Mouse (Mus musculus): ENCODE measurements at regions not wholly inside any gene's neighbourhood (a gene's known extent, or its start where the extent isn't known, plus 50 kb on each side); places are given as distances from the start of the nearest gene placed in this dataset.

DNA sequence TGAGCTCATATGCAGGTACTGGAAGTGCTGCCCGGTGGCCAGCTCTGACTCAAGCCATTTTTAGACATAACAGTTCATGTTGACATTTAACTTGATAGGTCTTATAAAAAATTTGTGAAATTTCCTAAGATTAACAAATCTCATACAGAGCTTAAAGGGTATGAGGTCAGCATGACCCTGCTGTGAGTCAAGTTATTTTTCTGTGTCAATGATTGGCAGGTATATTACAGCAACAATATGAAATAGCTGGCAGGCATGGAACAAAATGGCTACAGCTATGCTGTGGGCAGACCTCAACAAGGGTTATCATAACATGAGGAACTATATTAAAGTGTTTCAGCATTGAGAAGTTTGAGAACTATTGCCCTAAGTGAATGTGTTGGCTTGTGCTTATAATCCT, 342.6 kb downstream of the Gm49356 start:
- 76% methylated on average over 1 of the region's 1 CpGs for WGBS (ENCODE audit: insufficient replicate concordance)
- no peak for TF ChIP-seq CTCF (IDR thresholded peaks at IDR 0.05; ENCODE audit: low read depth)
- no peak for TF ChIP-seq EP300 (IDR thresholded peaks at IDR 0.05; ENCODE audit: low read depth)
- H3K4me2 ChIP-seq (ENCODE audit: low read depth, low read length): no peak overlapping the region
- no peak overlapping the region for H3K27ac ChIP-seq (ENCODE audit: low read depth)
- H3K9ac ChIP-seq (replicated peaks): no peak overlapping the region
- H3K9me3 ChIP-seq (ENCODE audit: low read length): no peaks in the 10 kb centered on the region
- H3K4me3 ChIP-seq (ENCODE audit: low read depth, low read length): no peak overlapping the region
- H3K36me3 ChIP-seq (replicated peaks; ENCODE audit: insufficient read depth, low read length): no peaks in the 10 kb centered on the region
- ATAC-seq (no peak), DNase-seq (no peak)
- H3K27me3 ChIP-seq (ENCODE audit: insufficient read depth, low read length): no peaks in the 10 kb centered on the region
- no peaks in the 10 kb centered on the region for H3K4me1 ChIP-seq (ENCODE audit: insufficient read depth)

DNA sequence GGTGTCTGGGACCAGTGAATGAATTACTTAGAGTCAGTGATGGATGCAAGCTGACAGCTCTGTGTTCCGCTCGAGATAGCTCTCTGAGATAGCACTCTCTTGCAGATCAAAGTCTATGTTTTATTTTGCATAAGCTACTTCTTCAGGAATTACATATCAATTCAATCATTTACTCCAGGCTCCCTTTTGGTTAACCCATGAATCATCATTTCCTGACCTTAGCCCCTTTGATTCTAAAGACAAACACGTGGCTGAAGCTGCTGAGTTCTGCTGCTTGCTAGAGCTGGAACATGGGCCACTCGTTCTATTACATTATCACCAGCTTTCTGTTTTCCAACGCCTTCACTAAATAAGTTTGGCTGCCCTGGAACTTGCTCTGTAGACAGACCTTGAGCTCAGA, 343.2 kb downstream of the Gm49356 start:
- Histone ChIP-seq H3K27ac (ENCODE audit: low read depth) (no peak overlapping the region), H3K9ac (replicated peaks) (no peak overlapping the region), H3K4me3 (ENCODE audit: low read depth, low read length) (no peak overlapping the region), H3K9me3 (ENCODE audit: low read length) (no peaks in the 10 kb centered on the region), H3K4me2 (ENCODE audit: low read depth, low read length) (no peak overlapping the region), H3K4me1 (ENCODE audit: insufficient read depth) (no peaks in the 10 kb centered on the region), H3K36me3 (replicated peaks; ENCODE audit: insufficient read depth, low read length) (no peaks in the 10 kb centered on the region), H3K27me3 (ENCODE audit: insufficient read depth, low read length) (no peaks in the 10 kb centered on the region)
- no peak for ATAC-seq
- TF ChIP-seq CTCF (IDR thresholded peaks at IDR 0.05; ENCODE audit: low read depth) (no peak), EP300 (IDR thresholded peaks at IDR 0.05; ENCODE audit: low read depth) (no peak)
- 71% methylated on average over 5 of the region's 5 CpGs for WGBS (ENCODE audit: insufficient replicate concordance)
- DNase-seq: no peak

DNA sequence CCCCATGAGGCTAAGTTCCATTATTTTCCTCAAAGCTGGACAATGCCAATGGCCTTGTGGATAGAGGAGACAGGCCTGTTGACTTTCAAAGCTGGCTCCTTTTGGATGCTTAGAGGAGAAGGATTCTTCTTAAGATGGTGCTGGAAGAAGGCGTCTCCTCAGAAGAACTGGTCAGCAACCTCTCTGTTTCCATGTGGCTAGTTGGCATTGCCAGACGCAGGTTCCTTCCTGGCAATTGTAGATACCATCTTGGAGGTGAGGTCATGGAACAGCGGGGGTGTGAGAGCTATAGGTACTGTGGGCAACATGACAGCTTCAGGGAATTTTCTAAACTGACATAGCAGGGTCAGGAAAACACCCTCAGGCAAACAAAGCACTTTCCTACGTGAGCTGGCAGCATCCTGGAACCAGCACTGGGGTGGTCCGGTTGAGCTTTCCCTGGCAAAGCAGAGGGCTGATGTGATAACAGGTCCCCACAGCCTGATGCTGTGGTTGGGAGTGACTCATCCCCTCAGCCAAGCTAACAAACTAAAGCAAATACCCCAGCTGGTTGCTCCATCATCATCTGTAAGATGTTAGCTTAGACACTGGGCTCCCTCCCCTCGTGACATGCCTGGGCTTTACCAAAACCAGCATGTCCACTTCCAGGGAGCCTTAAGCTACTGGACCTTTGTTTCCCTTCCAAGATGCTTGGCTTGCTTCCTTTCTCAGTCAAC, 348.5 kb downstream of the Gm49356 start:
- ATAC-seq (no peak), DNase-seq (no peak)
- TF ChIP-seq CTCF (IDR thresholded peaks at IDR 0.05; ENCODE audit: low read depth) (no peak), EP300 (IDR thresholded peaks at IDR 0.05; ENCODE audit: low read depth) (no peak)
- no peak overlapping the region for H3K4me3 ChIP-seq (ENCODE audit: low read depth, low read length)
- H3K9ac ChIP-seq (replicated peaks): no peak overlapping the region
- no peaks in the 10 kb centered on the region for H3K36me3 ChIP-seq (replicated peaks; ENCODE audit: insufficient read depth, low read length)
- H3K9me3 ChIP-seq (ENCODE audit: low read length): no peaks in the 10 kb centered on the region
- H3K27ac ChIP-seq (ENCODE audit: low read depth): no peak overlapping the region
- 79% methylated on average over 6 of the region's 6 CpGs for WGBS (ENCODE audit: insufficient replicate concordance)
- no peaks in the 10 kb centered on the region for H3K4me1 ChIP-seq (ENCODE audit: insufficient read depth)
- no peaks in the 10 kb centered on the region for H3K27me3 ChIP-seq (ENCODE audit: insufficient read depth, low read length)
- no peak overlapping the region for H3K4me2 ChIP-seq (ENCODE audit: low read depth, low read length)

DNA sequence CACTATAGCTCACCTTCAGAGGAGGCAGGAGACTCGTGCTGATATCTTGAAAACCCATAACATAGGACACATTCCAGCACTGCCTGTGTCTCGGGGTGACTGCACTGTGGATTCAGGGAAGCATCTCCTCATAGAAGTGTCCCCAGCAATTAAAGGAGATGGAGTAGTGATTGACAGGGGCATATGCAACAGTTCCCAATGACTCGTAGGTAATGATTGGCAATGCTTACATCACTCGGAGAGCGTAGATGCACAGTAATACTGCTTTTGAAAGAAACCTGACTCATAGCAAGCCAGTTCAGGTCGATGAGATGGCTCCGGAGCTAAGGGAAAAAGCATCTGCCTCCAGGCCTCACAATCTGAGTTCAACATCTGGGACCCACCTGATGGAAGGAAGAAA, 352.7 kb downstream of the Gm49356 start:
- H3K9me3 ChIP-seq (ENCODE audit: low read length): no peaks in the 10 kb centered on the region
- TF ChIP-seq CTCF (IDR thresholded peaks at IDR 0.05; ENCODE audit: low read depth): no peak
- TF ChIP-seq EP300 (IDR thresholded peaks at IDR 0.05; ENCODE audit: low read depth): no peak
- DNase-seq: no peak
- 70% methylated on average over 7 of the region's 7 CpGs for WGBS (ENCODE audit: insufficient replicate concordance)
- no peaks in the 10 kb centered on the region for H3K27me3 ChIP-seq (ENCODE audit: insufficient read depth, low read length)
- H3K36me3 ChIP-seq (replicated peaks; ENCODE audit: insufficient read depth, low read length): no peaks in the 10 kb centered on the region
- H3K4me1 ChIP-seq (ENCODE audit: insufficient read depth): peaks cover 8% of the 10 kb centered on the region; the same call in 1 of the 2 replicates
- no peak for ATAC-seq
- no peak overlapping the region for H3K9ac ChIP-seq (replicated peaks)
- H3K27ac ChIP-seq (ENCODE audit: low read depth): no peak overlapping the region
- no peak overlapping the region for H3K4me2 ChIP-seq (ENCODE audit: low read depth, low read length)
- no peak overlapping the region for H3K4me3 ChIP-seq (ENCODE audit: low read depth, low read length)

DNA sequence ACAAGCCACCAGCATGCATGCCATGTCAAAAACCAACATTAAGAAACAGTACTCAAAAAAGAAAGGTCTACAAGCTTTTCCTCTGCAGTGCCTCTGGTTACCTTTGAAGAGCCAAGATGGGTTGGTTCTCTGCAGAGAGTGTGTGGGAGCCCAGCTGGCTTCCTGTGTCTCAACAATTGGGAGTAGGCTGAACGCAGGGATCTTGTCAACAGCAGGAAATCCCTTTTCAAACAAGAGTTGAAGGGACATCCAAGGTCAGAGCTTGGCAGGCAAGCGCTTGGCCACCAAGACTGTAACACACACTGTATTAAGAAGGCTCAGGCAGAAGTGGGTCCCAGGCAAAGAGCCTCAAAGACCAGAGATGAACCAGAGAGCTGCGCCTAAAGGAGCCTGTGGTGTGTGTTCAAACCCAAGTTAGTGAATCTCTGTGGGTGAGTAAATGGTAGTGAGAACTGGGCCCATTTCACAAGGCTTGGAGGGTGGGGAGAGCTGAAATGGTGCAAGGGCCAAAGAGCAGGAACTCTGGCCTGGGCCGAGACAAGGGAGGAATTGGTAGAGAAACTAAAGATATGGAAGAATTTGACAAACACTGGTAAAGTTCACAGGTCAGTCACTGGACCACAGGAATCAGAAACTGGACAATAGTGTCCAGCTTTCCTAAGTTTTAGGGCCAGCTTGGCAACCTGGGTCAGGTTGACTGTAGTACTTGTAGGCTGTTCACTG, 357.0 kb downstream of the Gm49356 start:
- ATAC-seq (peak; percentile 25; the same call in 1 of the 2 replicates), DNase-seq (peak; percentile 19)
- H3K4me2 ChIP-seq (ENCODE audit: low read depth, low read length): no peak overlapping the region
- no peak overlapping the region for H3K4me3 ChIP-seq (ENCODE audit: low read depth, low read length)
- 43% methylated on average over 4 of the region's 4 CpGs for WGBS (ENCODE audit: insufficient replicate concordance)
- H3K27me3 ChIP-seq (ENCODE audit: insufficient read depth, low read length): no peaks in the 10 kb centered on the region
- peaks cover 8% of the 10 kb centered on the region; the same call in 1 of the 2 replicates for H3K4me1 ChIP-seq (ENCODE audit: insufficient read depth)
- H3K36me3 ChIP-seq (replicated peaks; ENCODE audit: insufficient read depth, low read length): no peaks in the 10 kb centered on the region
- no peak overlapping the region for H3K9ac ChIP-seq (replicated peaks)
- H3K27ac ChIP-seq (ENCODE audit: low read depth): peak overlapping the region; percentile 36; the same call in 1 of the 2 replicates
- H3K9me3 ChIP-seq (ENCODE audit: low read length): no peaks in the 10 kb centered on the region
- TF ChIP-seq EP300 (IDR thresholded peaks at IDR 0.05; ENCODE audit: low read depth): no peak
- TF ChIP-seq CTCF (IDR thresholded peaks at IDR 0.05; ENCODE audit: low read depth): no peak

DNA sequence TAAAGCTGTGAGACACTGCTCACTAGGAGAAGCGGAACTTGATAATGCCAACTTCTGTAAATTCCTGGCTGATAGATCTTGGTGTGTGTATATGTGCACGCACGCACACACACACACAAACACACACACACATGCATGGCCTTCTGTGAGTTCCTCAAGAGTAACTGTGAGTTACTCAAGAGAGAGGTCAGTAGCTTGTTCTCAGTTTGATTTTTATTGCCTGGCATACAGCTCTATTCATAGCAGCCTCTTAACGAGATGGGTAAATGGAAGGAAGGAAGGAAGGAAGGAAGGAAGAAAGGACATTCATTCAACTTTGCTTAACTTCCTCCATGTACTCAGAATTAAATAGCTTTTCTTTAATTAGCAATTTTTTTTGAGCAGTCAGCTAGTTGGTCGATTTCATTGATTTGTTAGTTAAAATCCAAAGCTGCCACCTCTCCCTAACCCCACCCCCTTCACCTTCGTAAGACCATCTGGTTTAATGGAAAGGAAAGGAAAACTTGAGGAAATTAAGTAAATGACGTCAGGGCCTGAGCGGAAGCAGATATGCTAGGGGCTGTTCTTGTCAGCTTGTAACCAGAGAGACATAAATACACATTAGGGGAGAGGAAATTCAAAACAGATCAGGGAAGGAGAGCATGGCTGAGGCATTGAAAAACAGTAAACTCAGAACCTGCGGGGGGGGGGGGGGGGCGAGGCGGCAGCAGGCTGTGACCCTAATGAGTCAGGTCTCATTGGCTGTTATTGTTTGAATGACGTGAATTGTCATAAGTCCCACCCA, 359.6 kb downstream of the Gm49356 start:
- Histone ChIP-seq H3K36me3 (replicated peaks; ENCODE audit: insufficient read depth, low read length) (no peaks in the 10 kb centered on the region), H3K4me2 (ENCODE audit: low read depth, low read length) (no peak overlapping the region), H3K4me1 (ENCODE audit: insufficient read depth) (peaks cover 8% of the 10 kb centered on the region; the same call in 1 of the 2 replicates), H3K4me3 (ENCODE audit: low read depth, low read length) (no peak overlapping the region), H3K9ac (replicated peaks) (no peak overlapping the region), H3K27me3 (ENCODE audit: insufficient read depth, low read length) (no peaks in the 10 kb centered on the region), H3K27ac (ENCODE audit: low read depth) (no peak overlapping the region), H3K9me3 (ENCODE audit: low read length) (no peaks in the 10 kb centered on the region)
- TF ChIP-seq CTCF (IDR thresholded peaks at IDR 0.05; ENCODE audit: low read depth) (no peak), EP300 (IDR thresholded peaks at IDR 0.05; ENCODE audit: low read depth) (peak; percentile 32; the same call in 1 of the 2 replicates)
- ATAC-seq: peak; percentile 50
- 43% methylated on average over 11 of the region's 12 CpGs for WGBS (ENCODE audit: insufficient replicate concordance)
- no peak for DNase-seq

Data from liver, postnatal 0 days (tissue).